Mouse (Mus musculus): ENCODE data around the gene Jam3. TPM values are rescaled to one million over a fixed set of nuclear protein-coding genes. Genes with fewer than 3 reads are reported as not detected.

The Jam3 gene
- total and polyA plus RNA-seq, 2 experiments from 2014 or later: 25.5 to 28.2 TPM

DNA sequence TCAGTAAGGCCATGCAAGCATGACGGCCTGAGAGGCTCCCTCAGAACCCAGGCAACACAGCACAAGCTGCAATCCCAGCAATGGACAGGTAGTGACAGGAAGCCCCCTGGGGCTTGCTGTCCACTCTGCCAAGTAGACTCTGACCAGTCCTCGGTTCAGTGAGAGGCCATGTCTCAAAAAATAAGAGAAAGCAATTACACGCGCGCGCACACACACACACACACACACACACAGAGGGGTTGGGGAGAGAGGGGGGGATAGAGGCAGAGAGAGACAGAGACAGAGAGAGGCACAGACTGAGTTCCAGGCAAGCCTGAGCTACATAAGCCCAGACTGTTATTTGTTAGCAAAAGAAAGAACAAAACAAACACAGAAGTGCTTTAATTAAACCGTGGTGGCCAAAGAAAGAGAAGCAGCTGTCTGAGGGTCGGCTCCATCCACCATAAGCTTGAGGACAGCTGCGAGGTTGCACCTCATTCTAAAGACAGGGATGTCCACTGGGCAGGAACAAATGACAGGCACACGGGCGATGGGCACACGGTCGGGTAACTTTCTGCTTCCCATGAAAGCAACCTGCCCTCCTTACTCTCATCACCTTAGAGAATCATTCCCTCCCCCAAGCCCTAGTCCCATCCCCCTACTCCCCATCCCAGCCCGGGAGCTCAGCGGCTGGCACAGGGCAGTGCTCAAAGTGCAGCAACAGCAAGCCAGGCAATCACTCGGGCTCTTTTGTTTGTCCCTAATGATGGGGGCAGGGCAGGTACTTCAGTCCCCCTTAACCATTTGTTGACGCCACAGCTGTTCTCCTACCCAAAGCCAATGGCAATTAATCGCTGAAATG, 6.4 kb downstream of the Jam3 start:
- TF ChIP-seq CTCF (IDR thresholded peaks at IDR 0.05; ENCODE audit: low read depth): no peak
- no peak for TF ChIP-seq EP300 (IDR thresholded peaks at IDR 0.05; ENCODE audit: low read depth)
- ATAC-seq (ENCODE audit: insufficient read depth, low read depth): peak; percentile 67; the same call in 1 of the 2 replicates
- Histone ChIP-seq H3K4me3 (ENCODE audit: low read depth, low read length) (no peak overlapping the region), H3K4me1 (ENCODE audit: control insufficient read depth, insufficient read depth) (peaks cover 11% of the 10 kb centered on the region), H3K36me3 (replicated peaks; ENCODE audit: control insufficient read depth, insufficient read depth, low read length) (no peaks in the 10 kb centered on the region), H3K4me2 (ENCODE audit: low read depth, low read length) (peak overlapping the region; percentile 38), H3K9ac (replicated peaks; ENCODE audit: low read depth, low read length) (no peak overlapping the region), H3K27ac (ENCODE audit: low read depth) (no peak overlapping the region), H3K9me3 (replicated peaks; ENCODE audit: control insufficient read depth, low read length) (no peaks in the 10 kb centered on the region), H3K27me3 (ENCODE audit: control insufficient read depth, insufficient read depth, low read length) (no peaks in the 10 kb centered on the region)
- 25% methylated on average over 18 of the region's 18 CpGs for WGBS
- DNase-seq (ENCODE audit: low spot score): no peak

GRCm38 (mm10) chr9:27147946-27148345, 7.3 kb downstream of the Jam3 start:
- Histone ChIP-seq H3K27me3 (ENCODE audit: control insufficient read depth, insufficient read depth, low read length) (no peaks in the 10 kb centered on the region), H3K4me3 (ENCODE audit: low read depth, low read length) (no peak overlapping the region), H3K9me3 (replicated peaks; ENCODE audit: control insufficient read depth, low read length) (no peaks in the 10 kb centered on the region), H3K9ac (replicated peaks; ENCODE audit: low read depth, low read length) (no peak overlapping the region), H3K36me3 (replicated peaks; ENCODE audit: control insufficient read depth, insufficient read depth, low read length) (no peaks in the 10 kb centered on the region), H3K27ac (ENCODE audit: low read depth) (no peak overlapping the region), H3K4me1 (ENCODE audit: control insufficient read depth, insufficient read depth) (peaks cover 11% of the 10 kb centered on the region), H3K4me2 (ENCODE audit: low read depth, low read length) (no peak overlapping the region)
- ATAC-seq (ENCODE audit: insufficient read depth, low read depth): no peak
- TF ChIP-seq CTCF (IDR thresholded peaks at IDR 0.05; ENCODE audit: low read depth) (no peak), EP300 (IDR thresholded peaks at IDR 0.05; ENCODE audit: low read depth) (no peak)
- 72% methylated on average over 8 of the region's 8 CpGs for WGBS
- no peak for DNase-seq (ENCODE audit: low spot score)

GRCm38 (mm10) chr9:27146826-27147225, 8.4 kb downstream of the Jam3 start:
- 84% methylated on average over 2 of the region's 2 CpGs for WGBS
- DNase-seq (ENCODE audit: low spot score) (no peak), ATAC-seq (ENCODE audit: insufficient read depth, low read depth) (no peak)
- Histone ChIP-seq H3K4me3 (ENCODE audit: low read depth, low read length) (no peak overlapping the region), H3K4me2 (ENCODE audit: low read depth, low read length) (no peak overlapping the region), H3K4me1 (ENCODE audit: control insufficient read depth, insufficient read depth) (peaks cover 11% of the 10 kb centered on the region), H3K27ac (ENCODE audit: low read depth) (no peak overlapping the region), H3K27me3 (ENCODE audit: control insufficient read depth, insufficient read depth, low read length) (no peaks in the 10 kb centered on the region), H3K36me3 (replicated peaks; ENCODE audit: control insufficient read depth, insufficient read depth, low read length) (no peaks in the 10 kb centered on the region), H3K9me3 (replicated peaks; ENCODE audit: control insufficient read depth, low read length) (no peaks in the 10 kb centered on the region), H3K9ac (replicated peaks; ENCODE audit: low read depth, low read length) (no peak overlapping the region)
- TF ChIP-seq CTCF (IDR thresholded peaks at IDR 0.05; ENCODE audit: low read depth) (no peak), EP300 (IDR thresholded peaks at IDR 0.05; ENCODE audit: low read depth) (no peak)

- H3K36me3 ChIP-seq (replicated peaks; ENCODE audit: control insufficient read depth, insufficient read depth, low read length): no peaks in the 10 kb centered on the region
- TF ChIP-seq CTCF (IDR thresholded peaks at IDR 0.05; ENCODE audit: low read depth) (no peak), EP300 (IDR thresholded peaks at IDR 0.05; ENCODE audit: low read depth) (no peak)
- H3K4me1 ChIP-seq (ENCODE audit: control insufficient read depth, insufficient read depth): peaks cover 14% of the 10 kb centered on the region
- H3K4me2 ChIP-seq (ENCODE audit: low read depth, low read length): no peak overlapping the region
- DNase-seq (ENCODE audit: low spot score) (no peak), ATAC-seq (ENCODE audit: insufficient read depth, low read depth) (no peak)
- H3K4me3 ChIP-seq (ENCODE audit: low read depth, low read length): no peak overlapping the region
- no peak overlapping the region for H3K27ac ChIP-seq (ENCODE audit: low read depth)
- WGBS: 66% methylated on average over 5 of the region's 5 CpGs
- H3K27me3 ChIP-seq (ENCODE audit: control insufficient read depth, insufficient read depth, low read length): no peaks in the 10 kb centered on the region
- H3K9ac ChIP-seq (replicated peaks; ENCODE audit: low read depth, low read length): no peak overlapping the region
- H3K9me3 ChIP-seq (replicated peaks; ENCODE audit: control insufficient read depth, low read length): no peaks in the 10 kb centered on the region
These were observed 10.2 kb downstream of the Jam3 start for GRCm38 (mm10) chr9:27144996-27145395.

DNA sequence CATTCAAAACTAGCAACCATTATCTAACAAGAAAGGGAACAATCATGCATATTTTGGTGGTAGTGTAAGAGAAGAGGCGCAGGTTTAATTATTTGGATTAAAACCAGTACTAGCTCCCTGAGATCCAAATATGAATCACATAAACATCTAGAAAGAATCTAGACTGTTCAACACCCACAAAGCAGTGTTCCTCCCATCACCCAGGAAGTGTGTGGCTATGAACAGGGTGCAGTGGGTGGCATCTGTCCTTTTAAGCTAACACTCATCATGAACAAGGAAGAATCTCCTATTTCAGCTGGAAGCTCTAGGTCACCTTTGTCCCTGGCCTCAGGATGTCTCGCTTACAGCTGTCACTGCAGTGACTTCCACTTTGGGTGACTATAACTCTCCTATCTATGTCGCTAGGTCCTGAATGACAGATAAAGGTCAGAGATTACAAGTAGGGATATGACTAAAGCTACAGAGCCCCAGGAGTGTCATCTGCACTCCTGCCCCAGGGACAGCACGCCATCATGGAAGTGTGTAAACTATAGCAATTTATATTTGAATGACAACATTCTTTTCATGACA, 10.9 kb downstream of the Jam3 start:
- no peak overlapping the region for H3K9ac ChIP-seq (replicated peaks; ENCODE audit: low read depth, low read length)
- TF ChIP-seq CTCF (IDR thresholded peaks at IDR 0.05; ENCODE audit: low read depth): no peak
- no peak for TF ChIP-seq EP300 (IDR thresholded peaks at IDR 0.05; ENCODE audit: low read depth)
- no peak overlapping the region for H3K27ac ChIP-seq (ENCODE audit: low read depth)
- WGBS: 59% methylated on average over 4 of the region's 4 CpGs
- no peak overlapping the region for H3K4me2 ChIP-seq (ENCODE audit: low read depth, low read length)
- DNase-seq (ENCODE audit: low spot score) (no peak), ATAC-seq (ENCODE audit: insufficient read depth, low read depth) (no peak)
- H3K4me3 ChIP-seq (ENCODE audit: low read depth, low read length): no peak overlapping the region
- H3K9me3 ChIP-seq (replicated peaks; ENCODE audit: control insufficient read depth, low read length): no peaks in the 10 kb centered on the region
- peaks cover 14% of the 10 kb centered on the region for H3K4me1 ChIP-seq (ENCODE audit: control insufficient read depth, insufficient read depth)
- H3K36me3 ChIP-seq (replicated peaks; ENCODE audit: control insufficient read depth, insufficient read depth, low read length): no peaks in the 10 kb centered on the region
- no peaks in the 10 kb centered on the region for H3K27me3 ChIP-seq (ENCODE audit: control insufficient read depth, insufficient read depth, low read length)

Data from heart, postnatal 0 days (tissue).